Mouse (Mus musculus): ENCODE results near the gene Gdf9.

- TF ChIP-seq CTCF (IDR thresholded peaks at IDR 0.05; ENCODE audit: insufficient read depth, low read length) (no peak), POLR2A (IDR thresholded peaks at IDR 0.05; ENCODE audit: borderline replicate concordance, extremely low read depth, low read depth, low read length) (no peak)
Measured at GRCm38 (mm10) chr11:53445562-53445961, 14.7 kb downstream of the Gdf9 start.

Data from lung, adult 2 months (tissue).